Mouse (Mus musculus) CH12.LX (cell line): ENCODE data around the gene Trabd2b.

ENCODE experiments used
- CHD2 ChIP-seq: IDR thresholded peaks from 2 replicates; pipeline ENCODE4 v1.6.1; 2011; ENCODE audit warnings: low read length, improper control_type of control experiment
- CTCF ChIP-seq, 2 experiments: IDR thresholded peaks in 1 of 2; conservative IDR thresholded peaks in 1 of 2; 2 replicates each; pipeline ENCODE4 v1.5.1; 2011 to 2012; ENCODE audit warnings: low read depth in 2 of 2, low read length in 2 of 2, improper control_type of control experiment in 1 of 2, inconsistent platforms in 1 of 2, mild to moderate bottlenecking in 1 of 2, moderate library complexity in 1 of 2
- EP300 ChIP-seq: IDR thresholded peaks from 2 replicates; pipeline ENCODE4 v1.6.1; 2011; ENCODE audit warnings: low read length, improper control_type of control experiment
- JUND ChIP-seq: conservative IDR thresholded peaks from 2 replicates; pipeline ENCODE4 v1.6.1; 2011; ENCODE audit warnings: low read depth, low read length, improper control_type of control experiment
- USF1 ChIP-seq: IDR thresholded peaks from 2 replicates; pipeline ENCODE4 v1.6.1; 2014; ENCODE audit warnings: low read depth, mild to moderate bottlenecking, inconsistent platforms, low read length, improper control_type of control experiment

DNA sequence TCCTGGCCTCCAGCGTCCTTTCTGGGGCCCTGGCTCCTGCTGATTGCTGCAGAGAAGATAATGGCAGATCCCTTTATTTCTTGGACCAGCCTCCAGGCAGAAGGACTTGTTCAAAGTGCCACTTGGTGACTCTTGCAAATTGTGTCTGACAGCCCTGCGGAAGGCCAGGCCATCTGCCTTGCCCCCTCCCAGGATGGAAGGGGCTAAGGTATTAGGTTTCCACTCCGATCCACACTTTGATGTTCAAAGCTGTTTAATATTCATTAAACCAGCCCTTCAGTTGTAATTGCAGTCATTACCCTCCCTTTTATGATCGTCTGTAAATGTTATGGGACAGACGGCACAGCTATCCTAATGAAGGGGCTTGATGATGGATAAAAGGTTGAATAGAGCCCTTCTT is 75.0 kb downstream of the Trabd2b start:
- no peak for TF ChIP-seq EP300
- TF ChIP-seq USF1 = no peak
- TF ChIP-seq CTCF (conservative IDR thresholded peaks at IDR 0.05 in 1 of 2, IDR thresholded peaks at IDR 0.05 in 1 of 2; ENCODE audit: low read depth in 2 of 2, low read length in 2 of 2) = no peak
- no peak for TF ChIP-seq CHD2
- TF ChIP-seq JUND = no peak
